Mouse (Mus musculus) hindbrain, embryonic 12.5 days (tissue): ENCODE measurements at regions not wholly inside any gene's neighbourhood (a gene's known extent, or its start where the extent isn't known, plus 50 kb on each side); places are given as distances from the start of the nearest gene placed in this dataset.

Experiments used
- ATAC-seq: fragments of 200-750 bp; cut with Nextera tagmentation; 2 replicates; pipeline ENCODE4 v1.8.0; 2017; ENCODE audit warnings: moderate TSS enrichment; ENCODE audit not compliant: low FRiP score
- H3K27ac ChIP-seq: fragments of 300-500 bp; sonication (generic); 2 replicates; pipeline ENCODE4 v1.5.1; 2016; ENCODE audit warnings: mild to moderate bottlenecking
- H3K27me3 ChIP-seq: fragments of 300-500 bp; sonication (generic); 2 replicates; pipeline ENCODE4 v1.6.1; 2016; ENCODE audit warnings: mild to moderate bottlenecking
- H3K36me3 ChIP-seq: fragments of 300-500 bp; sonication (generic); 2 replicates; pipeline ENCODE4 v1.6.1; 2016; ENCODE audit warnings: mild to moderate bottlenecking
- H3K4me1 ChIP-seq: fragments of 300-500 bp; sonication (generic); 2 replicates; pipeline ENCODE4 v1.6.1; 2016
- H3K4me2 ChIP-seq: fragments of 300-500 bp; sonication (generic); replicated peaks from 2 replicates; pipeline ENCODE4 v1.6.1; 2016; ENCODE audit warnings: mild to moderate bottlenecking
- H3K4me3 ChIP-seq: fragments of 300-500 bp; sonication (generic); 2 replicates; pipeline ENCODE4 v1.5.1; 2016; ENCODE audit warnings: mild to moderate bottlenecking
- H3K9ac ChIP-seq: fragments of 300-500 bp; sonication (generic); 2 replicates; pipeline ENCODE4 v1.6.1; 2016; ENCODE audit warnings: mild to moderate bottlenecking, moderate library complexity
- H3K9me3 ChIP-seq: fragments of 300-500 bp; sonication (generic); replicated peaks from 2 replicates; pipeline ENCODE4 v1.6.1; 2016; ENCODE audit warnings: mild to moderate bottlenecking
- WGBS: fragments of 180-500 bp; shearing (Covaris S2); methylation state at CpG from one replicate; pipeline ENCODE4 v1.1.7; 2016; 5-methylcytosine and 5-hydroxymethylcytosine counted together

GRCm38 (mm10) chr17:48592457-48592856, 137.8 kb downstream of the Unc5cl start:
- no peak for ATAC-seq
- 79% methylated on average over 1 of the region's 1 CpGs for WGBS

GRCm38 (mm10) chr17:48595418-48595963, 140.8 kb downstream of the Unc5cl start:
- Histone ChIP-seq H3K9ac (no peak overlapping the region), H3K4me1 (no peaks in the 10 kb centered on the region), H3K27ac (no peak overlapping the region), H3K27me3 (no peaks in the 10 kb centered on the region), H3K9me3 (no peaks in the 10 kb centered on the region), H3K4me3 (no peak overlapping the region), H3K4me2 (no peak overlapping the region), H3K36me3 (no peaks in the 10 kb centered on the region)
- WGBS = 78% methylated on average over 10 of the region's 10 CpGs
- no peak for ATAC-seq

More at GRCm38 (mm10) chr17:48592457-48592856, 137.8 kb downstream of the Unc5cl start:
- Histone ChIP-seq H3K4me2 (no peak overlapping the region), H3K4me1 (no peaks in the 10 kb centered on the region), H3K9ac (no peak overlapping the region), H3K27ac (no peak overlapping the region), H3K4me3 (no peak overlapping the region), H3K9me3 (no peaks in the 10 kb centered on the region), H3K27me3 (no peaks in the 10 kb centered on the region), H3K36me3 (no peaks in the 10 kb centered on the region)

- Histone ChIP-seq H3K27me3 (no peaks in the 10 kb centered on the region), H3K9me3 (no peaks in the 10 kb centered on the region), H3K36me3 (no peaks in the 10 kb centered on the region), H3K4me3 (no peak overlapping the region), H3K9ac (no peak overlapping the region), H3K27ac (no peak overlapping the region), H3K4me1 (no peaks in the 10 kb centered on the region), H3K4me2 (no peak overlapping the region)
- no peak for ATAC-seq
- 77% methylated on average over 3 of the region's 3 CpGs for WGBS
These were observed 141.7 kb downstream of the Unc5cl start for GRCm38 (mm10) chr17:48596406-48596805.

- WGBS = 96% methylated on average over 1 of the region's 1 CpGs
- H3K36me3 ChIP-seq = no peaks in the 10 kb centered on the region
- no peak for ATAC-seq
- H3K4me2 ChIP-seq = no peak overlapping the region
- H3K9me3 ChIP-seq = no peaks in the 10 kb centered on the region
- H3K27me3 ChIP-seq = no peaks in the 10 kb centered on the region; the same call in 1 of the 2 replicates
- no peak overlapping the region for H3K4me3 ChIP-seq
- H3K27ac ChIP-seq = no peak overlapping the region
- no peaks in the 10 kb centered on the region for H3K4me1 ChIP-seq
- no peak overlapping the region for H3K9ac ChIP-seq
These were observed 142.6 kb downstream of the Unc5cl start for GRCm38 (mm10) chr17:48597301-48597700.

- Histone ChIP-seq H3K4me2 (no peak overlapping the region), H3K36me3 (no peaks in the 10 kb centered on the region), H3K27ac (no peak overlapping the region), H3K9me3 (no peaks in the 10 kb centered on the region), H3K4me3 (no peak overlapping the region), H3K4me1 (no peaks in the 10 kb centered on the region), H3K27me3 (no peaks in the 10 kb centered on the region; the same call in 1 of the 2 replicates), H3K9ac (no peak overlapping the region)
- WGBS = 88% methylated on average over 16 of the region's 16 CpGs
- no peak for ATAC-seq
These were observed 143.9 kb downstream of the Unc5cl start for GRCm38 (mm10) chr17:48598471-48599141.

GRCm38 (mm10) chr17:48600176-48600575, 145.5 kb downstream of the Unc5cl start:
- H3K4me2 ChIP-seq = no peak overlapping the region
- ATAC-seq = no peak
- H3K4me1 ChIP-seq = no peaks in the 10 kb centered on the region
- WGBS = 57% methylated on average over 6 of the region's 6 CpGs
- no peak overlapping the region for H3K9ac ChIP-seq
- H3K27me3 ChIP-seq = no peaks in the 10 kb centered on the region; the same call in 1 of the 2 replicates
- no peaks in the 10 kb centered on the region for H3K9me3 ChIP-seq
- no peak overlapping the region for H3K4me3 ChIP-seq
- no peak overlapping the region for H3K27ac ChIP-seq
- no peaks in the 10 kb centered on the region for H3K36me3 ChIP-seq

GRCm38 (mm10) chr17:48602554-48602953, 147.9 kb downstream of the Unc5cl start:
- WGBS = 6% methylated on average over 6 of the region's 6 CpGs
- H3K27me3 ChIP-seq = no peaks in the 10 kb centered on the region; the same call in 1 of the 2 replicates
- no peak overlapping the region for H3K27ac ChIP-seq
- H3K36me3 ChIP-seq = no peaks in the 10 kb centered on the region
- no peaks in the 10 kb centered on the region for H3K4me1 ChIP-seq
- no peak overlapping the region for H3K4me2 ChIP-seq
- H3K9me3 ChIP-seq = no peaks in the 10 kb centered on the region
- H3K4me3 ChIP-seq = no peak overlapping the region
- peak; percentile 41; the same call in 1 of the 2 replicates for ATAC-seq
- H3K9ac ChIP-seq = no peak overlapping the region

GRCm38 (mm10) chr17:48606767-48607166, 152.1 kb downstream of the Unc5cl start:
- H3K4me3 ChIP-seq = no peak overlapping the region
- H3K27me3 ChIP-seq = no peaks in the 10 kb centered on the region; the same call in 1 of the 2 replicates
- ATAC-seq = no peak
- H3K4me2 ChIP-seq = no peak overlapping the region
- H3K36me3 ChIP-seq = no peaks in the 10 kb centered on the region
- no peaks in the 10 kb centered on the region; the same call in 1 of the 2 replicates for H3K4me1 ChIP-seq
- H3K9me3 ChIP-seq = no peaks in the 10 kb centered on the region
- no peak overlapping the region for H3K9ac ChIP-seq
- H3K27ac ChIP-seq = no peak overlapping the region
- 95% methylated on average over 4 of the region's 4 CpGs for WGBS

GRCm38 (mm10) chr17:48608315-48608714, 153.6 kb downstream of the Unc5cl start:
- Histone ChIP-seq H3K4me2 (no peak overlapping the region), H3K27ac (no peak overlapping the region), H3K4me3 (no peak overlapping the region), H3K27me3 (no peaks in the 10 kb centered on the region), H3K9ac (no peak overlapping the region), H3K36me3 (no peaks in the 10 kb centered on the region), H3K4me1 (no peaks in the 10 kb centered on the region; the same call in 1 of the 2 replicates), H3K9me3 (no peaks in the 10 kb centered on the region)
- 82% methylated on average over 3 of the region's 3 CpGs for WGBS
- ATAC-seq = no peak

- no peaks in the 10 kb centered on the region for H3K27me3 ChIP-seq
- H3K27ac ChIP-seq = no peak overlapping the region
- no peak for ATAC-seq
- no peak overlapping the region for H3K4me3 ChIP-seq
- WGBS = 89% methylated on average over 10 of the region's 10 CpGs
- no peak overlapping the region for H3K4me2 ChIP-seq
- H3K9me3 ChIP-seq = peaks cover 8% of the 10 kb centered on the region; the same call in 1 of the 2 replicates
- no peak overlapping the region for H3K9ac ChIP-seq
- H3K36me3 ChIP-seq = no peaks in the 10 kb centered on the region
- no peaks in the 10 kb centered on the region; the same call in 1 of the 2 replicates for H3K4me1 ChIP-seq
These were observed 155.4 kb downstream of the Unc5cl start for GRCm38 (mm10) chr17:48610107-48610506.

- peaks cover 8% of the 10 kb centered on the region; the same call in 1 of the 2 replicates for H3K9me3 ChIP-seq
- ATAC-seq = no peak
- H3K4me2 ChIP-seq = no peak overlapping the region
- no peaks in the 10 kb centered on the region for H3K27me3 ChIP-seq
- no peak overlapping the region for H3K27ac ChIP-seq
- H3K4me3 ChIP-seq = no peak overlapping the region
- WGBS = 78% methylated on average over 8 of the region's 8 CpGs
- H3K9ac ChIP-seq = no peak overlapping the region
- no peaks in the 10 kb centered on the region; the same call in 1 of the 2 replicates for H3K4me1 ChIP-seq
- no peaks in the 10 kb centered on the region for H3K36me3 ChIP-seq
These were observed 156.1 kb downstream of the Unc5cl start for GRCm38 (mm10) chr17:48610806-48611205.

GRCm38 (mm10) chr17:48613491-48613890, 158.8 kb downstream of the Unc5cl start:
- Histone ChIP-seq H3K4me2 (no peak overlapping the region), H3K36me3 (no peaks in the 10 kb centered on the region), H3K4me1 (no peaks in the 10 kb centered on the region; the same call in 1 of the 2 replicates), H3K27ac (no peak overlapping the region), H3K9me3 (peaks cover 8% of the 10 kb centered on the region; the same call in 1 of the 2 replicates), H3K9ac (no peak overlapping the region), H3K27me3 (no peaks in the 10 kb centered on the region), H3K4me3 (no peak overlapping the region)
- no peak for ATAC-seq
- 90% methylated on average over 5 of the region's 5 CpGs for WGBS

GRCm38 (mm10) chr17:48615248-48615647, 160.5 kb downstream of the Unc5cl start:
- H3K4me3 ChIP-seq = no peak overlapping the region
- WGBS = 77% methylated on average over 3 of the region's 3 CpGs
- no peak for ATAC-seq
- H3K27ac ChIP-seq = no peak overlapping the region
- H3K4me1 ChIP-seq = no peaks in the 10 kb centered on the region; the same call in 1 of the 2 replicates
- H3K9me3 ChIP-seq = peaks cover 8% of the 10 kb centered on the region; the same call in 1 of the 2 replicates
- no peaks in the 10 kb centered on the region for H3K36me3 ChIP-seq
- no peak overlapping the region for H3K9ac ChIP-seq
- H3K4me2 ChIP-seq = no peak overlapping the region
- no peaks in the 10 kb centered on the region for H3K27me3 ChIP-seq
